Mouse (Mus musculus) embryonic facial prominence, embryonic 14.5 days (tissue): Measurements from ENCODE around the gene Nkx2-2. TPM values are rescaled to one million over a fixed set of nuclear protein-coding genes. Genes with fewer than 3 reads are reported as not detected.
"Not testable (repeated sequence)": the region's sequence is repeated elsewhere in the genome, so short reads cannot be mapped to it uniquely, and the experiment has no call there.

Experiments
- ATAC-seq: fragments of 200-750 bp; cut with Nextera tagmentation; 2 replicates; pipeline ENCODE4 v1.8.0; 2017; ENCODE audit warnings: low read depth, moderate number of reproducible peaks, moderate TSS enrichment
- DNase-seq: peaks from one replicate; pipeline ENCODE4 v3.0.0-alpha.2; 2015; ENCODE audit warnings: low spot score
- H3K27ac ChIP-seq: fragments of 300-500 bp; sonication (generic); replicated peaks from 2 replicates; pipeline ENCODE4 v1.5.1; 2014; ENCODE audit warnings: low read depth, mild to moderate bottlenecking, low read length, moderate library complexity
- H3K27me3 ChIP-seq: fragments of 300-500 bp; sonication (generic); replicated peaks from 2 replicates; pipeline ENCODE4 v1.6.1; 2014; ENCODE audit warnings: low read length; ENCODE audit not compliant: control insufficient read depth, insufficient read depth
- H3K36me3 ChIP-seq: fragments of 300-500 bp; sonication (generic); 2 replicates; pipeline ENCODE4 v1.6.1; 2014; ENCODE audit warnings: low read length, mixed read lengths; ENCODE audit not compliant: control insufficient read depth, insufficient read depth
- H3K4me1 ChIP-seq: fragments of 300-500 bp; sonication (generic); 2 replicates; pipeline ENCODE4 v1.6.1; 2014; ENCODE audit warnings: antibody characterized with exemption, low read length; ENCODE audit not compliant: control insufficient read depth, insufficient read depth
- H3K4me2 ChIP-seq: fragments of 300-500 bp; sonication (generic); 2 replicates; pipeline ENCODE4 v1.6.1; 2014; ENCODE audit warnings: low read depth, mild to moderate bottlenecking, low read length, moderate library complexity, mixed read lengths
- H3K4me3 ChIP-seq: fragments of 300-500 bp; sonication (generic); 2 replicates; pipeline ENCODE4 v1.5.1; 2014; ENCODE audit warnings: low read depth, mild to moderate bottlenecking, low read length
- H3K9ac ChIP-seq: fragments of 300-500 bp; sonication (generic); 2 replicates; pipeline ENCODE4 v1.6.1; 2014; ENCODE audit warnings: low read depth, mild to moderate bottlenecking, low read length, moderate library complexity, mixed read lengths
- H3K9me3 ChIP-seq: fragments of 300-500 bp; sonication (generic); 2 replicates; pipeline ENCODE4 v1.6.1; 2016; ENCODE audit warnings: low read length; ENCODE audit not compliant: control insufficient read depth
- WGBS: fragments of 180-500 bp; shearing (Covaris S2); extraction: QIAGEN DNeasy Blood & Tissue Kit; methylation state at CpG from one replicate; pipeline ENCODE4 v1.1.7; 2014; 5-methylcytosine and 5-hydroxymethylcytosine counted together
- polyA plus RNA-seq: library from polyadenylated mRNA; unstranded; fragments of >200 nt; fragmentation: Nextera tagmentation; extraction: Ambion mirVana; gene quantifications from 2 replicates; pipeline ENCODE4 v1.2.1, GENCODE M21; 2014

Gene Nkx2-2
- polyA plus RNA-seq, 1 experiment from 2014 or later = not detected

DNA sequence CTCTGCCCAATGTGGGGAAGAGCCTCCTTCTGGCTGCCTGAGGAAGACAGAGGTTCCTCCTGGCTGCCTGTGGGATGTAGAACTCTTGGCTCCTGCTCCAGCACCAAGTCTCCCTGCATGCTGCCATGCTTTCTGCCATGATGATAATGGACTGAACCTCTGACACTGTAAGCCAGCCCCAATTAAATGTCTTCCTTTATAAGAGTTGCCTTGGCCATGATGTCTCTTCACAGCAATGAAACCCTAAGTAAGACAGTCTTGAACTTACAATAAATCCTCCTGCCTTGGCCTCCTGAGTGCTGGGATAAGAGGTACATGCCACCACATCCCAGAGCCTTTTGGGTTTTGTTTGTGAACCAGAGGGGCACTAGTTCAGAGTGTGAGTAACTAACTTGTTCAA, 20.3 kb downstream of the Nkx2-2 start:
- no peak overlapping the region for H3K27ac ChIP-seq
- H3K36me3 ChIP-seq = no peaks in the 10 kb centered on the region
- H3K27me3 ChIP-seq = peaks cover 24% of the 10 kb centered on the region
- DNase-seq = no peak
- no peak overlapping the region for H3K4me2 ChIP-seq
- no peaks in the 10 kb centered on the region for H3K9me3 ChIP-seq
- no peak overlapping the region for H3K9ac ChIP-seq
- no peak for ATAC-seq
- H3K4me3 ChIP-seq = no peak overlapping the region
- H3K4me1 ChIP-seq = peaks cover 5% of the 10 kb centered on the region; the same call in 1 of the 2 replicates

DNA sequence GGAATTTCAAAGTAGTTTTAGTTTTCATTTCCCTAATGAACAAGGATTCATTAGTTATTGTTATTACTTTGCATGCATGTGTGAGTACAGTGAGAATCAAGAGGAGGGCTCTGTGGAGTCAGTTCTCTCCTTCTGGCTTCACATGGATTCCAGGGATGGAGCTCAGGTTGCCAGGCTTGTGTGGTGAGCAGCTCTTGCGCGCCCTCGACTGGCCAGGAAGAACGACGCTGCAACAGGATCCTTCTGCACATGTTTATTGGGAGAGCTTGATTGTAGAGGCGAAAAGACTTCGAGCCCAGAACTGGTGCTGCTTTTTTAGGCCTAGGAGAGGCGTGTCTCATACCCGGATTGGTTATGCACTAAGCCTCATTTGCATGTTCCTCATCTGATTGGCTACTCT, 23.5 kb downstream of the Nkx2-2 start:
- not testable (repeated sequence) for DNase-seq, H3K27ac ChIP-seq, H3K36me3 ChIP-seq, H3K4me3 ChIP-seq, ATAC-seq, H3K4me2 ChIP-seq, H3K4me1 ChIP-seq, H3K9me3 ChIP-seq, H3K9ac ChIP-seq
- peaks cover 10% of the 10 kb centered on the region; the same call in 1 of the 2 replicates for H3K27me3 ChIP-seq
- 79% methylated on average over 9 of the region's 9 CpGs for WGBS

DNA sequence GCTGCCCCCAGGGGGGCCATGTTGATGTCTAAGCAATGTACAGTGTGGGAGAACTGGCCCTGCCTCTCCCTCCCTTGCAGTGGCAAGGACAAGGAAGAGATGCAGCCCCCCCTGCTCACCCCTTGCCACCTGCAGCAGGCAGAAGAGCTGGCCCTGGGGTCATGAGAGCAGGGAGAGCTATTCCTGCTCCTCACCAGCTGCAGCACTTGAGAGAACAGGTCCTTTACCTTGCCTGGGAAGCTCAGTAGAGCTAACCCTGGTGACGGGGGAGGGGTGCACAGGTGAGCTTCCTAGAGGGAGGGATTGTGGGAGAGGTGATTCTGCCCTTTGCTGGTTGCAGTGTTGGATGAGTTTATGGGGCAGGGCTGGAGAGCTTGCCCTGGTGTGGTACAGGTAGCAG, 28.2 kb downstream of the Nkx2-2 start:
- Histone ChIP-seq H3K4me2 (no peak overlapping the region), H3K9ac (no peak overlapping the region), H3K36me3 (no peaks in the 10 kb centered on the region), H3K9me3 (no peaks in the 10 kb centered on the region), H3K4me1 (no peaks in the 10 kb centered on the region), H3K27ac (no peak overlapping the region), H3K27me3 (peaks cover 2% of the 10 kb centered on the region; the same call in 1 of the 2 replicates), H3K4me3 (no peak overlapping the region)
- ATAC-seq (no peak), DNase-seq (no peak)
- 91% methylated on average over 1 of the region's 1 CpGs for whole genome bisulfite sequencing

DNA sequence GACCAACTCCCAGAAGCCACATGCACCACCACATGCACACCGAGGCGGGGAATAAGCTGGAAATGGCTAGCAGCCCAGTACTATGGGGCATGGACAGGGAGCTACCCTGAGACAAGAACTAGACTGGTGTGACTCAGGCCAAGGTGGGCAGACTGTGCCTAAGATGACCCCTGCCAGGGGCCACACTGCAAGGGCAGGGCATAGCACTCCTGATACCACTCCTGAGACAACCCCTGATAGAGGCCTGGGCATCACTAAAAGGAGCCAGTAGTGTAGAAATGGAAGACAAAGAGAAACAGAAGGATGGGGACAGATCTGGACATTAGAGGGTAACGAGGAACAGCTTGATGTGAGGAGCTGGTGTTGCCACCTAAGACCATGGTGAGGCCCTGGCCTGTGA, 28.7 kb downstream of the Nkx2-2 start:
- ATAC-seq = no peak
- peaks cover 2% of the 10 kb centered on the region; the same call in 1 of the 2 replicates for H3K27me3 ChIP-seq
- H3K9ac ChIP-seq = no peak overlapping the region
- 75% methylated on average over 3 of the region's 3 CpGs for WGBS
- DNase-seq = no peak
- no peaks in the 10 kb centered on the region for H3K4me1 ChIP-seq
- H3K4me2 ChIP-seq = no peak overlapping the region
- H3K4me3 ChIP-seq = no peak overlapping the region
- no peaks in the 10 kb centered on the region for H3K36me3 ChIP-seq
- no peak overlapping the region for H3K27ac ChIP-seq
- no peaks in the 10 kb centered on the region for H3K9me3 ChIP-seq

DNA sequence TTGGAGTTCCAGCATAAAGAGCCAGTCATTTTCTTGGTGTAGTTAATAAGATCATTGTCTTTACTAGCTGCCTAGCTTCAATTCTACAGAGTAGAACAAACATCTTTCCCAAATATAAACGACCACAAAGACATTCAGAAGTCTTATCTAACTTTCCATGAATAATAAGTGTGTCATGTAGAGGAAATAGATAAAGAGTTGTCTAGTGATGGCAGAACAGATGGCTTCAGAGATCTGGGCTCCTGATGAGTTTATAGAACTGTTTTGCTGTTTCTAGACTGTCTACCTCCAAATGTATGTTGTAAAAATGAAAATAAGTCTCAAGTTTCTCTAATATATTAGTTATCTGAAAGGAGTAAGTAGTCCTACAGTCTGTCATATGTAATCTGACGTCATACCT, 41.5 kb downstream of the Nkx2-2 start:
- Histone ChIP-seq H3K36me3 (no peaks in the 10 kb centered on the region), H3K27me3 (no peaks in the 10 kb centered on the region), H3K4me3 (no peak overlapping the region), H3K27ac (no peak overlapping the region), H3K4me1 (no peaks in the 10 kb centered on the region), H3K9me3 (no peaks in the 10 kb centered on the region), H3K4me2 (no peak overlapping the region), H3K9ac (no peak overlapping the region)
- ATAC-seq = no peak
- WGBS = 61% methylated on average over 2 of the region's 2 CpGs
- DNase-seq = no peak

Other genes with a start within 250 kb of the Nkx2-2 start
- 70.5 and 78.9 TPM in 2 replicates for gene Xrn2, start 181.2 kb downstream of the Nkx2-2 start, polyA plus RNA-seq
- not detected in 2 replicates for gene Nkx2-4, start 108.8 kb downstream of the Nkx2-2 start, polyA plus RNA-seq
- 7.3 and 9.3 TPM in 2 replicates for gene Pax1, start 167.7 kb upstream of the Nkx2-2 start, polyA plus RNA-seq